Mouse (Mus musculus) thymus, adult 2 months (tissue): ENCODE data around the gene Irf2bpl. TPM values are rescaled to one million over a fixed set of nuclear protein-coding genes. Genes with fewer than 3 reads are reported as not detected.

Experiments used
- DNase-seq: peaks from one replicate; pipeline ENCODE4 v3.0.0; 2021
- H3K27ac ChIP-seq: fragments of 200-500 bp; 2 replicates; pipeline ENCODE4 v1.5.1; 2012; ENCODE audit warnings: low read length, control low read depth; ENCODE audit not compliant: control insufficient read depth, insufficient read depth
- H3K27me3 ChIP-seq: fragments of 200-500 bp; 2 replicates; pipeline ENCODE4 v1.6.1; 2012; ENCODE audit warnings: mild to moderate bottlenecking, low read length, moderate library complexity, mixed read lengths; ENCODE audit not compliant: control insufficient read depth, insufficient read depth
- H3K36me3 ChIP-seq: fragments of 200-500 bp; 2 replicates; pipeline ENCODE4 v1.6.1; 2012; ENCODE audit warnings: mild to moderate bottlenecking, low read length, moderate library complexity; ENCODE audit not compliant: control insufficient read depth, insufficient read depth
- H3K4me1 ChIP-seq: fragments of 200-500 bp; replicated peaks from 2 replicates; pipeline ENCODE4 v1.6.1; 2012; ENCODE audit warnings: low read length; ENCODE audit not compliant: control insufficient read depth, insufficient read depth
- H3K4me3 ChIP-seq: fragments of 200-500 bp; 2 replicates; pipeline ENCODE4 v1.5.1; 2012; ENCODE audit warnings: mild to moderate bottlenecking, low read length, control low read depth, moderate library complexity; ENCODE audit not compliant: control insufficient read depth, insufficient read depth
- CTCF ChIP-seq: fragments of 200-500 bp; IDR thresholded peaks from 2 replicates; pipeline ENCODE4 v1.5.1; 2012; ENCODE audit warnings: mild to moderate bottlenecking, control low read depth, low read length, moderate library complexity, borderline replicate concordance; ENCODE audit not compliant: control insufficient read depth, poor library complexity, insufficient read depth; ENCODE audit errors: extremely low read depth
- POLR2A ChIP-seq: fragments of 200-500 bp; IDR thresholded peaks from 2 replicates; pipeline ENCODE4 v1.6.1; 2012; ENCODE audit warnings: mild to moderate bottlenecking, low read length, control low read depth, moderate library complexity; ENCODE audit not compliant: control insufficient read depth, poor library complexity, insufficient read depth; ENCODE audit errors: extremely low read depth
- WGBS: fragments of 180-500 bp; shearing (Covaris S2); methylation state at CpG from one replicate; pipeline ENCODE4 v1.1.7; 2018; 5-methylcytosine and 5-hydroxymethylcytosine counted together
- polyA plus RNA-seq: library from polyadenylated mRNA; depleted of rRNA; stranded (reverse); fragments of >200 nt; gene quantifications from 2 replicates; pipeline ENCODE4 v1.2.3, GENCODE M21; 2012

The Irf2bpl gene
- polyA plus RNA-seq, 1 experiment: 38.6 TPM

GRCm38 (mm10) chr12:86912335-86913093 is 27.9 kb upstream of the Irf2bpl start:
- TF ChIP-seq POLR2A (no peak), CTCF (no peak)
- Histone ChIP-seq H3K4me3 (no peak overlapping the region), H3K27me3 (no peaks in the 10 kb centered on the region), H3K36me3 (no peaks in the 10 kb centered on the region), H3K27ac (no peak overlapping the region), H3K4me1 (peaks cover 24% of the 10 kb centered on the region)
- DNase-seq: no peak
- WGBS: 6% methylated on average over 22 of the region's 22 CpGs

GRCm38 (mm10) chr12:86911482-86911931 is 26.9 kb upstream of the Irf2bpl start:
- Histone ChIP-seq H3K27ac (no peak overlapping the region), H3K27me3 (no peaks in the 10 kb centered on the region), H3K4me1 (peaks cover 24% of the 10 kb centered on the region), H3K4me3 (no peak overlapping the region), H3K36me3 (no peaks in the 10 kb centered on the region)
- 91% methylated on average over 10 of the region's 10 CpGs for WGBS
- DNase-seq: no peak
- no peak for TF ChIP-seq POLR2A
- TF ChIP-seq CTCF: no peak

- Histone ChIP-seq H3K27ac (no peak overlapping the region), H3K27me3 (no peaks in the 10 kb centered on the region), H3K36me3 (no peaks in the 10 kb centered on the region), H3K4me3 (no peak overlapping the region), H3K4me1 (peaks cover 15% of the 10 kb centered on the region; the same call in 1 of the 2 replicates)
- TF ChIP-seq CTCF (peak; percentile 84), POLR2A (no peak)
- WGBS: 4% methylated on average over 15 of the region's 15 CpGs
- peak; percentile 92 for DNase-seq
These were observed 21.8 kb upstream of the Irf2bpl start for GRCm38 (mm10) chr12:86906395-86906794.

- Histone ChIP-seq H3K4me1 (peaks cover 15% of the 10 kb centered on the region; the same call in 1 of the 2 replicates), H3K27ac (no peak overlapping the region), H3K4me3 (no peak overlapping the region), H3K27me3 (no peaks in the 10 kb centered on the region), H3K36me3 (no peaks in the 10 kb centered on the region)
- TF ChIP-seq POLR2A (no peak), CTCF (no peak)
- 69% methylated on average over 7 of the region's 7 CpGs for WGBS
- no peak for DNase-seq
These were observed 21.3 kb upstream of the Irf2bpl start for GRCm38 (mm10) chr12:86905876-86906275.

GRCm38 (mm10) chr12:86905203-86905602 is 20.6 kb upstream of the Irf2bpl start:
- TF ChIP-seq CTCF: no peak
- no peak for TF ChIP-seq POLR2A
- peak; percentile 64 for DNase-seq
- no peaks in the 10 kb centered on the region for H3K36me3 ChIP-seq
- no peak overlapping the region for H3K4me3 ChIP-seq
- WGBS: 6% methylated on average over 4 of the region's 4 CpGs
- H3K27ac ChIP-seq: no peak overlapping the region
- no peaks in the 10 kb centered on the region for H3K27me3 ChIP-seq
- H3K4me1 ChIP-seq: peaks cover 16% of the 10 kb centered on the region

GRCm38 (mm10) chr12:86903828-86904806 is 19.5 kb upstream of the Irf2bpl start:
- Histone ChIP-seq H3K27ac (no peak overlapping the region), H3K4me1 (peaks cover 18% of the 10 kb centered on the region), H3K4me3 (no peak overlapping the region), H3K36me3 (no peaks in the 10 kb centered on the region), H3K27me3 (no peaks in the 10 kb centered on the region)
- no peak for TF ChIP-seq POLR2A
- no peak for TF ChIP-seq CTCF
- DNase-seq: no peak
- 93% methylated on average over 11 of the region's 11 CpGs for WGBS
